Mouse (Mus musculus) midbrain, embryonic 14.5 days (tissue): Measurements from ENCODE around the gene Cyfip2. TPM values are rescaled to one million over a fixed set of nuclear protein-coding genes. Genes with fewer than 3 reads are reported as not detected.

Experiments used
- ATAC-seq: fragments of 200-750 bp; cut with Nextera tagmentation; 2 replicates; pipeline ENCODE4 v1.8.0; 2017; ENCODE audit warnings: moderate number of reproducible peaks, moderate library complexity; ENCODE audit not compliant: low FRiP score, low TSS enrichment
- DNase-seq: peaks from one replicate; pipeline ENCODE4 v3.0.0-alpha.2; 2015
- H3K27ac ChIP-seq: fragments of 300-500 bp; sonication (generic); replicated peaks from 2 replicates; pipeline ENCODE4 v1.5.1; 2014; ENCODE audit warnings: mild to moderate bottlenecking, low read depth, low read length, moderate library complexity
- H3K27me3 ChIP-seq: fragments of 300-500 bp; sonication (generic); 2 replicates; pipeline ENCODE4 v1.6.1; 2014; ENCODE audit warnings: low read length, control low read depth, mixed read lengths; ENCODE audit not compliant: control insufficient read depth, insufficient read depth
- H3K36me3 ChIP-seq: fragments of 300-500 bp; sonication (generic); 2 replicates; pipeline ENCODE4 v1.6.1; 2014; ENCODE audit warnings: low read length, control low read depth; ENCODE audit not compliant: control insufficient read depth, insufficient read depth
- H3K4me1 ChIP-seq: fragments of 300-500 bp; sonication (generic); 2 replicates; pipeline ENCODE4 v1.6.1; 2014; ENCODE audit warnings: mild to moderate bottlenecking, antibody characterized with exemption, low read length, control low read depth; ENCODE audit not compliant: control insufficient read depth, insufficient read depth
- H3K4me2 ChIP-seq: fragments of 300-500 bp; sonication (generic); 2 replicates; pipeline ENCODE4 v1.6.1; 2014; ENCODE audit warnings: mild to moderate bottlenecking, low read length, moderate library complexity
- H3K4me3 ChIP-seq: fragments of 300-500 bp; sonication (generic); replicated peaks from 2 replicates; pipeline ENCODE4 v1.5.1; 2014; ENCODE audit warnings: low read depth, low read length
- H3K9ac ChIP-seq: fragments of 300-500 bp; sonication (generic); replicated peaks from 2 replicates; pipeline ENCODE4 v1.6.1; 2014; ENCODE audit warnings: mild to moderate bottlenecking, low read length, moderate library complexity
- H3K9me3 ChIP-seq: fragments of 300-500 bp; sonication (generic); 2 replicates; pipeline ENCODE4 v1.6.1; 2016; ENCODE audit warnings: low read length, control low read depth, mixed read lengths; ENCODE audit not compliant: control insufficient read depth
- WGBS: fragments of 180-500 bp; shearing (Covaris S2); extraction: QIAGEN DNeasy Blood & Tissue Kit; methylation state at CpG from one replicate; pipeline ENCODE4 v1.1.7; 2014; 5-methylcytosine and 5-hydroxymethylcytosine counted together
- polyA plus RNA-seq: library from polyadenylated mRNA; unstranded; fragments of >200 nt; fragmentation: Nextera tagmentation; extraction: Ambion mirVana; gene quantifications from 2 replicates; pipeline ENCODE4 v1.2.1, GENCODE M21; 2014

Cyfip2 gene
- polyA plus RNA-seq, 1 experiment from 2014 or later: 112 TPM

DNA sequence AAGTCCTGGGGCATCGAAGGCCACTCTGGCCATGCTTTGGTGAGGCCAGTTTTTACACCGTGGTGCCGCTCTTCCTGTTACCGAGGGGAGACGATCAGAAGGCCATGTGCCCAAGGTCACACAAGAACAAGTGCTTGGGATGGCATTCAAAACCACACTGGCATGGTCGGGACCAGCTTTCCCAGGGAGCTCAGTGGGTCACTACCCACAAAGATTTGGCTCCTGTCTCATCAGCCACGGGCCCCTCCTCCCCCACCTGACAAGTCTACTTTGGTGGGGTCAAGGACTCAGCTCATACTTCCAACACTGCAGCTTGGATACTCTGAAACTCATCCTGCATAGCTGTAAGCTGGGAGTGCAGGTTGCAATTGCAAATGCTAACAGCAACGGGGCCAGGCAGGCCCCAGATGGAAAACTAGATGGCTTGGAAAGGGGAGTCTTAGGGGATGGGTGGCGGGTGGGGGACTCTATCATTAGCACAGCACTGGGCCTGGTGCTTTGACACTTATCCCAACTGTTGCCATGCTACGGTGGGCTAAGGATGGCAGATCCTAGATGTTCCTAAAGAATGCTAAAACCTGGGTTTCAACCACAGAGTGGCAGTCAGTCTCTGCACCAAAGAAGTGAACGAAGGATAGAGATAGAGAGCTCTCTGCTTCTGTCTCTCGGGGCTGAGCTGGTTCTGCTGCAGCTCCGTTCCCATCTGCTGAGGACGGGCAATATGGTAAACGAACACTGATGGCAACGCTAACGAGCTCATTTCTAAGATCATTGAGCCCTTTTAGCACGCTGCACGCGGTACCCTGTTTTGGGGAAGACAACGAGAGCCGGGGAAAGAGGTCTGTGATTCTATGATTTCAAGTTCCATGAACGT is 67.7 kb downstream of the Cyfip2 start:
- ATAC-seq (no peak), DNase-seq (no peak)
- no peak overlapping the region for H3K27ac ChIP-seq
- peaks cover 83% of the 10 kb centered on the region for H3K36me3 ChIP-seq
- no peak overlapping the region for H3K9ac ChIP-seq
- H3K4me3 ChIP-seq: no peak overlapping the region
- no peaks in the 10 kb centered on the region for H3K4me1 ChIP-seq
- H3K9me3 ChIP-seq: no peaks in the 10 kb centered on the region
- WGBS: 85% methylated on average over 23 of the region's 23 CpGs
- no peaks in the 10 kb centered on the region for H3K27me3 ChIP-seq
- no peak overlapping the region for H3K4me2 ChIP-seq

- Histone ChIP-seq H3K4me3 (no peak overlapping the region), H3K4me2 (no peak overlapping the region), H3K36me3 (peaks cover 83% of the 10 kb centered on the region), H3K27me3 (no peaks in the 10 kb centered on the region), H3K27ac (no peak overlapping the region), H3K9ac (no peak overlapping the region), H3K4me1 (no peaks in the 10 kb centered on the region), H3K9me3 (no peaks in the 10 kb centered on the region)
- DNase-seq (no peak), ATAC-seq (no peak)
- 96% methylated on average over 8 of the region's 8 CpGs for WGBS
These were observed 70.7 kb downstream of the Cyfip2 start for GRCm38 (mm10) chr11:46241985-46242384.

DNA sequence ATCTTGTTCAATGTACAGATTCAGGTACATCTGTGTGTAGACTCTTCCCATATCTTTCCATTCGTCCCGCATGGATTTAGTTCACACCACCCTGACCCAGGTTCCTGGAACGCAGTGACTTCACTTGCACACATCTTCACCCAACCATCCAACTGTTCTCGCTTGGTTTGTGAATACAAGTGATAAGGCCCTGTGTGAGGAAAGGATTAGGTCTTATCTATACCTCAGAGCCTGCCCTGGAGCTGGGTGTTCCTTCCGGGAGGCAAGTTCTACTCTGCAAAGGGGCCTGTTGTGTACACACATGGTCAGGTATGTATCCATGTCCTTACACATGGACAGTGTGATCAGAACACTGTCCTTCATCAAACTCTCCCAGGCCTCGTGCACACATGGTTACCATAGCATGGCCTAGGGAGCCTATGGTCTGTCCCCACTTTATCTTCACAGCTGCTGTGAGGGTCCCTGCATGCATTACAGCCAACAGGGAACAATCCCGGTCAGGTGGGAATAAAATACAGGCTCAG is 71.4 kb downstream of the Cyfip2 start:
- H3K9ac ChIP-seq: no peak overlapping the region
- H3K9me3 ChIP-seq: no peaks in the 10 kb centered on the region
- 95% methylated on average over 7 of the region's 7 CpGs for WGBS
- no peaks in the 10 kb centered on the region for H3K4me1 ChIP-seq
- no peaks in the 10 kb centered on the region for H3K27me3 ChIP-seq
- no peak overlapping the region for H3K4me2 ChIP-seq
- H3K36me3 ChIP-seq: peaks cover 76% of the 10 kb centered on the region
- no peak overlapping the region for H3K4me3 ChIP-seq
- no peak overlapping the region for H3K27ac ChIP-seq
- DNase-seq (no peak), ATAC-seq (no peak)

DNA sequence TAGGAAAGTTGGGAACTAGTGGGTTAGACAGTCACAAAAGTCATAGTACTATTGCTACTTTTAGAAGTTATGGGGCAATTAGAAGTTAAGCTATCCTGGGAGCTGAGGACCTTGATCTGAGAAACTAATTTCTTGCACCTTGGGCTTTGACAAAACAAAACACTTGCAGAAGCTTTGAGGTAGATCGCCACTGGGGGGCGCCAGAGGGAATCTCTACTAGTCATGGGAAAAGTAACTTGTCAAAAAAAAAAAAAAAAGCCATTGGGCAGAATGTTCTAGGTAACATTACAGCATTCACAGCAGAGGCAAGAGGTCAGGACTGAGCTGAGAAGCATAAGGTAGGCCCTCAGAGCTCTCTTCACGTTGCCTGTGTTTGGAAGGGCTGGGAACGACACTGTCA is 75.7 kb downstream of the Cyfip2 start:
- no peak for ATAC-seq

GRCm38 (mm10) chr11:46235334-46235733 is 77.3 kb downstream of the Cyfip2 start, which contains the start of gene Fndc9:
Gene Fndc9 (plus strand): TSS chr11:46235531.
- peak within 1 kb of the TSS; percentile 44 for H3K4me2 ChIP-seq
- DNase-seq (peak; percentile 88), ATAC-seq (peak; percentile 81)
- H3K4me3 ChIP-seq: peak within 1 kb of the TSS; percentile 12; the same call in 1 of the 2 replicates
- 8% methylated on average over 11 of the region's 11 CpGs for WGBS
- H3K27me3 ChIP-seq: no peaks in the 10 kb centered on the region
- peaks cover 58% of the 10 kb centered on the region for H3K36me3 ChIP-seq
- peaks cover 21% of the 10 kb centered on the region for H3K4me1 ChIP-seq
- H3K9me3 ChIP-seq: no peaks in the 10 kb centered on the region
- peak within 1 kb of the TSS; percentile 39; the same call in 1 of the 2 replicates for H3K9ac ChIP-seq
- peak within 1 kb of the TSS; percentile 79 for H3K27ac ChIP-seq

More for the DNA sequence above, 75.7 kb downstream of the Cyfip2 start:
- Histone ChIP-seq H3K9ac (no peak overlapping the region), H3K27me3 (no peaks in the 10 kb centered on the region), H3K4me3 (no peak overlapping the region), H3K27ac (no peak overlapping the region), H3K36me3 (peaks cover 59% of the 10 kb centered on the region), H3K4me1 (peaks cover 21% of the 10 kb centered on the region), H3K9me3 (no peaks in the 10 kb centered on the region), H3K4me2 (no peak overlapping the region)
- DNase-seq: peak; percentile 80
- WGBS: 42% methylated on average over 4 of the region's 4 CpGs

GRCm38 (mm10) chr11:46233966-46234365 is 78.7 kb downstream of the Cyfip2 start:
- H3K4me3 ChIP-seq: no peak overlapping the region
- H3K27me3 ChIP-seq: no peaks in the 10 kb centered on the region
- H3K36me3 ChIP-seq: peaks cover 49% of the 10 kb centered on the region
- ATAC-seq: no peak
- H3K4me2 ChIP-seq: no peak overlapping the region
- 60% methylated on average over 4 of the region's 4 CpGs for WGBS
- DNase-seq: no peak
- H3K4me1 ChIP-seq: peaks cover 21% of the 10 kb centered on the region
- H3K9ac ChIP-seq: no peak overlapping the region
- no peaks in the 10 kb centered on the region for H3K9me3 ChIP-seq
- H3K27ac ChIP-seq: peak overlapping the region; percentile 79

DNA sequence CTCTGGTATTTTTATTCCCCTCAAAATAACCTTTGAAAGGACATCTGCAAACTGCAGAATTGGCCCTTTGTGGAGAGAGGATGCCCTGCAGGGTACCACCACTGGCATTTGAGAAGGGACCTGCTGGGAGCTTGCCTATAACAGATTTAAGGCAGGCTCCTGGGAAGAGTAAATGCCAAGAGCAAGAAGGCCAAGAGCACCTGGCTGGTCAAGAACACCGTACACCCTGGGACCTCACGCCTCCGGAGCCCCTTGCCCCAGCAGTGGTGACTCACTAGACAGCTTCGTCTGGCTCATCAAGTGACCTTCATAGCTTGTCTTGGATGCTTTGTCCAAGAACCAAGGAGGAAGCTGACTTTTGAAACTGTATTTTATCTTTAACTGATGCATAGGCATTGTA is 79.9 kb downstream of the Cyfip2 start:
- no peak overlapping the region for H3K9ac ChIP-seq
- DNase-seq: no peak
- WGBS: 84% methylated on average over 4 of the region's 4 CpGs
- no peak overlapping the region for H3K4me2 ChIP-seq
- no peak overlapping the region for H3K4me3 ChIP-seq
- H3K4me1 ChIP-seq: peaks cover 21% of the 10 kb centered on the region
- no peak overlapping the region for H3K27ac ChIP-seq
- peaks cover 39% of the 10 kb centered on the region for H3K36me3 ChIP-seq
- ATAC-seq: no peak
- H3K9me3 ChIP-seq: no peaks in the 10 kb centered on the region
- H3K27me3 ChIP-seq: no peaks in the 10 kb centered on the region

DNA sequence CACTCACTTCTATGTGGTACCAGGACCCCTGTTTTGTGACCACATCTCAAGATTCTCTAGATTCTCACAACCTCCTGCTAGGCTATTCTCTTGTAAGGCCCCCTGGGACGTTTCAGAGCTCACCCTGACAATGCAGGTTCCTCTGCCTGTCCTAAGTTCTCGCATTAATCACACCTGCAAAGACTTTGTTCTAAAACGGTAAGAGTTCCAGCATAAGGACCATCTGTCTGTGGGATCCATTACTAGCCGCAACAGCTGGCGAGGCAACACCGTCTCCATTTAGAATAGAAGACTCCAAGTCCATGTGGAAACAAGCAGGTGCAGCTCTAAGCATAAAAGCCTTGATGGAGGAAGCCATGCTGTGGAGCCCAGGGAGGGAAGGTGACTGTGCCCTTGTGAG is 82.5 kb downstream of the Cyfip2 start:
- WGBS: 67% methylated on average over 6 of the region's 6 CpGs
- Histone ChIP-seq H3K9ac (no peak overlapping the region), H3K27me3 (no peaks in the 10 kb centered on the region), H3K4me3 (no peak overlapping the region), H3K9me3 (no peaks in the 10 kb centered on the region), H3K4me2 (no peak overlapping the region), H3K27ac (no peak overlapping the region), H3K4me1 (peaks cover 11% of the 10 kb centered on the region), H3K36me3 (peaks cover 37% of the 10 kb centered on the region)
- ATAC-seq: no peak
- no peak for DNase-seq

DNA sequence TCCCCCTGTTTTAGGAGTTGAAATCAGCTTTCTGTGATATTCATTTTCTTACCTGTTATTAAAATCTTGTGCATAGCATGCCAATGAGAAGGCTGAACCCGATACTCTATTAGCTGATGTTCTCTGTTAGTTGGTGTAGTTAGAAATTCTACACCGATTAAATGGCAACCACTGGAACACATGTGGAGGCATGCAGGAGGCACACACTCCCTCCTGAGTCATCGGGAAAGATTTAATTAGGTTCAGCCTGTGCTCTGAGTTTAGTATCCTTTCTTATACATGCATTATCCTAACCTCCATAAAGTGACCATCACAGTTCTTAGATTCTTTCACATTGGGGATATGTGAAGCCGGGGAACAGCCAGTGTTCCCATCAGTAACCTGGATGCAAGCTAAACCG is 87.3 kb downstream of the Cyfip2 start:
- H3K36me3 ChIP-seq: peaks cover 50% of the 10 kb centered on the region

More for the DNA sequence above, 87.3 kb downstream of the Cyfip2 start:
- no peak overlapping the region for H3K4me3 ChIP-seq
- H3K27me3 ChIP-seq: no peaks in the 10 kb centered on the region
- no peak overlapping the region for H3K9ac ChIP-seq
- no peak overlapping the region for H3K4me2 ChIP-seq
- DNase-seq (no peak), ATAC-seq (no peak)
- H3K9me3 ChIP-seq: no peaks in the 10 kb centered on the region
- H3K27ac ChIP-seq: no peak overlapping the region
- H3K4me1 ChIP-seq: no peaks in the 10 kb centered on the region
- 94% methylated on average over 5 of the region's 5 CpGs for WGBS
